In the genomic region with DNA sequence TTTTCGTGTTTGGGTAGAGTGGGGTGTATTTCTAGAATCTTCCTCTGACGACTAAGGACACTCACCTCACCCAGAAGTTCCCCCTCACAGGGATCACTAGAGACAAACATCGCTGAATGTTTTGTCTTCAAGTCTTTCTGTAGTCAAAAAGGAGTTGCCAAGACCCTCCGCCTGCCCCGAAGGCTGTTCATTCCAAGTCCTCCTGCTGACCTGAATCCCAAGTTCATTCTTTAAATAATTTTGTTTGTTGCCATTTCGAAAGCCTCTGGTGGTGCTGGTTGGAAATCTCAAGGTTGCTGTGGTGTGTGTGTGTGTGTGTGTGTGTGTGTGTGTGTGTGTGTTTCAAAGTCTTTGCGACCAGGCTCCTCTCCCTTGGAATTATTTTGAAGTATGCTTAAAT, we compare ENCODE assay signal across 25 mouse cellular contexts. TPM values are rescaled to one million over a fixed set of nuclear protein-coding genes. Genes with fewer than 3 reads are reported as not detected.
DNase-seq lines count a peak whose midpoint lies in the region; ATAC-seq lines count a peak whose summit lies in the region.
"Had no signal": no experiment of that assay in that cellular context is flagged by ENCODE, and none has a peak within 500 bp of the region (broad histone marks: within the 10 kb centered on the region; RNA-seq: fewer than 3 reads in every experiment).

No protein-coding gene starts in this region.

- H3K36me3 ChIP-seq in forebrain, embryonic 10.5 days (replicated peaks) = no peaks in the 10 kb centered on the region
- no peaks in the 10 kb centered on the region for H3K36me3 ChIP-seq in forebrain, embryonic 12.5 days (replicated peaks)
- no peaks in the 10 kb centered on the region for H3K36me3 ChIP-seq in heart, embryonic 15.5 days
- no peaks in the 10 kb centered on the region for H3K36me3 ChIP-seq in heart, embryonic 12.5 days
- no peaks in the 10 kb centered on the region for H3K36me3 ChIP-seq in embryonic facial prominence, embryonic 10.5 days (replicated peaks)
- H3K36me3 ChIP-seq: embryonic facial prominence, embryonic 13.5 days; G1E; hindbrain, embryonic 12.5 days; hindbrain, embryonic 15.5 days had no signal

- H3K9ac ChIP-seq in forebrain, embryonic 12.5 days = no peak overlapping the region
- no peak overlapping the region for H3K9ac ChIP-seq in heart, embryonic 15.5 days
- H3K9ac ChIP-seq in heart, embryonic 12.5 days = no peak overlapping the region
- H3K9ac ChIP-seq: embryonic facial prominence, embryonic 13.5 days; forebrain, postnatal 0 days; hindbrain, embryonic 12.5 days; hindbrain, embryonic 15.5 days had no signal

- no peak for ATAC-seq in forebrain, embryonic 12.5 days (ENCODE audit: low FRiP score)
- ATAC-seq in heart, embryonic 15.5 days (replicated peaks; ENCODE audit: insufficient number of reproducible peaks, insufficient read depth, low FRiP score, low read depth) = no peak
- ATAC-seq in heart, embryonic 12.5 days (ENCODE audit: insufficient number of reproducible peaks, low FRiP score) = no peak
- ATAC-seq: forebrain, embryonic 14.5 days; forebrain, postnatal 0 days; intestine, postnatal 0 days; Patski had no signal

- H3K4me3 ChIP-seq in forebrain, embryonic 10.5 days = no peak overlapping the region
- no peak overlapping the region for H3K4me3 ChIP-seq in forebrain, embryonic 12.5 days (replicated peaks)
- H3K4me3 ChIP-seq in heart, embryonic 15.5 days = no peak overlapping the region
- no peak overlapping the region for H3K4me3 ChIP-seq in heart, embryonic 12.5 days
- no peak overlapping the region for H3K4me3 ChIP-seq in embryonic facial prominence, embryonic 10.5 days
- H3K4me3 ChIP-seq: embryonic facial prominence, embryonic 13.5 days; erythroblast, embryonic 14.5 days; hindbrain, embryonic 12.5 days; hindbrain, embryonic 15.5 days had no signal

- 89% methylated on average over 7 of the region's 7 CpGs for WGBS in forebrain, embryonic 10.5 days
- WGBS in forebrain, embryonic 12.5 days = 88% methylated on average over 7 of the region's 7 CpGs
- WGBS in heart, embryonic 15.5 days = 82% methylated on average over 7 of the region's 7 CpGs
- 80% methylated on average over 7 of the region's 7 CpGs for WGBS in heart, embryonic 12.5 days
- WGBS in embryonic facial prominence, embryonic 10.5 days = 77% methylated on average over 7 of the region's 7 CpGs

- no peak for DNase-seq in forebrain, embryonic 10.5 days (ENCODE audit: extremely low spot score, low spot score)
- peak; percentile 65 for DNase-seq in ovary, adult 18-20 months (ENCODE audit: low spot score)
- no peak for DNase-seq in ovary, postnatal 14 days (ENCODE audit: low spot score)
- no peak for DNase-seq in embryonic facial prominence, embryonic 10.5 days (ENCODE audit: low spot score)
- no peak for DNase-seq in right cerebral cortex, adult 18-20 months
- DNase-seq: adrenal gland, postnatal 10 days; B cell, adult 2 months; cerebellum, adult 18-20 months; cerebellum, adult 9-10 months; cerebellum, postnatal 14 days; forebrain, postnatal 0 days; gastrocnemius, postnatal 36 days had no signal

- H3K4me1 ChIP-seq in forebrain, embryonic 10.5 days = peaks cover 9% of the 10 kb centered on the region; the same call in 1 of the 2 replicates
- H3K4me1 ChIP-seq in forebrain, embryonic 12.5 days = 0 out of 2 replicates have a peak, but pooled peaks cover 3% of the 10 kb centered on the region
- H3K4me1 ChIP-seq in heart, embryonic 15.5 days (replicated peaks) = peaks cover 4% of the 10 kb centered on the region
- H3K4me1 ChIP-seq in heart, embryonic 12.5 days (replicated peaks) = 0 out of 2 replicates have a peak, but pooled peaks cover 2% of the 10 kb centered on the region
- peaks cover 8% of the 10 kb centered on the region for H3K4me1 ChIP-seq in embryonic facial prominence, embryonic 10.5 days
- H3K4me1 ChIP-seq: embryonic facial prominence, embryonic 13.5 days; hindbrain, embryonic 12.5 days; hindbrain, embryonic 15.5 days had no signal

- no peak overlapping the region for H3K4me2 ChIP-seq in forebrain, embryonic 12.5 days
- no peak overlapping the region for H3K4me2 ChIP-seq in heart, embryonic 15.5 days
- H3K4me2 ChIP-seq in heart, embryonic 12.5 days = no peak overlapping the region
- H3K4me2 ChIP-seq: embryonic facial prominence, embryonic 13.5 days; heart, embryonic 11.5 days; hindbrain, embryonic 12.5 days; hindbrain, embryonic 15.5 days had no signal

- H3K27ac ChIP-seq in forebrain, embryonic 10.5 days = 0 out of 2 replicates have a peak overlapping the region, but pooled peaks have one; percentile 44
- H3K27ac ChIP-seq in forebrain, embryonic 12.5 days = no peak overlapping the region
- H3K27ac ChIP-seq in heart, embryonic 15.5 days = 0 out of 2 replicates have a peak overlapping the region, but pooled peaks have one; percentile 16
- no peak overlapping the region for H3K27ac ChIP-seq in heart, embryonic 12.5 days (ENCODE audit: poor library complexity, severe bottlenecking)
- 0 out of 2 replicates have a peak overlapping the region, but pooled peaks have one; percentile 24 for H3K27ac ChIP-seq in embryonic facial prominence, embryonic 10.5 days (replicated peaks)
- H3K27ac ChIP-seq: embryonic facial prominence, embryonic 13.5 days; hindbrain, embryonic 12.5 days; hindbrain, embryonic 15.5 days had no signal

- no peaks in the 10 kb centered on the region for H3K9me3 ChIP-seq in forebrain, embryonic 10.5 days
- no peaks in the 10 kb centered on the region for H3K9me3 ChIP-seq in forebrain, embryonic 12.5 days
- H3K9me3 ChIP-seq in heart, embryonic 15.5 days (replicated peaks) = no peaks in the 10 kb centered on the region
- H3K9me3 ChIP-seq in heart, embryonic 12.5 days (replicated peaks) = no peaks in the 10 kb centered on the region
- no peaks in the 10 kb centered on the region for H3K9me3 ChIP-seq in embryonic facial prominence, embryonic 10.5 days
- H3K9me3 ChIP-seq: embryonic facial prominence, embryonic 13.5 days; G1E; hindbrain, embryonic 12.5 days; hindbrain, embryonic 15.5 days had no signal

- no peaks in the 10 kb centered on the region for H3K27me3 ChIP-seq in forebrain, embryonic 10.5 days (ENCODE audit: poor library complexity, severe bottlenecking)
- no peaks in the 10 kb centered on the region for H3K27me3 ChIP-seq in forebrain, embryonic 12.5 days
- H3K27me3 ChIP-seq in heart, embryonic 15.5 days = 0 out of 2 replicates have a peak, but pooled peaks cover 5% of the 10 kb centered on the region
- H3K27me3 ChIP-seq in heart, embryonic 12.5 days (replicated peaks) = 0 out of 2 replicates have a peak, but pooled peaks cover 4% of the 10 kb centered on the region
- no peaks in the 10 kb centered on the region for H3K27me3 ChIP-seq in embryonic facial prominence, embryonic 10.5 days (replicated peaks; ENCODE audit: low read depth, poor library complexity, severe bottlenecking)
- H3K27me3 ChIP-seq: CH12.LX; embryonic facial prominence, embryonic 13.5 days; hindbrain, embryonic 12.5 days; hindbrain, embryonic 15.5 days; Patski had no signal

RNA-seq across cellular contexts. Expression of gene Nos2, which starts 13.7 kb away (rescaled TPM):
- polyA plus RNA-seq in forebrain, embryonic 10.5 days (2016; fragmentation: Nextera tagmentation; extraction: Ambion mirVana) = 0.89 and 0.93 TPM in 2 replicates
- 0.65 and 0.74 TPM in 2 replicates for polyA plus RNA-seq in forebrain, embryonic 12.5 days (2016; fragmentation: Nextera tagmentation; extraction: Ambion mirVana)
- polyA plus RNA-seq in heart, embryonic 15.5 days (2015; fragmentation: Nextera tagmentation; extraction: Ambion mirVana) = 1.6 and 2.0 TPM in 2 replicates
- 0.33 and 0.37 TPM in 2 replicates for polyA plus RNA-seq in heart, embryonic 12.5 days (2016; fragmentation: Nextera tagmentation; extraction: Ambion mirVana)
- 0.77 and 1.3 TPM in 2 replicates for polyA plus RNA-seq in embryonic facial prominence, embryonic 10.5 days (2016; fragmentation: Nextera tagmentation; extraction: Ambion mirVana)
- polyA plus RNA-seq: erythroblast, embryonic 14.5 days; G1E had no signal

RNA-seq across cellular contexts. Expression of gene Lgals9, which starts 50.4 kb away (rescaled TPM):
- polyA plus RNA-seq in forebrain, embryonic 10.5 days (2016; fragmentation: Nextera tagmentation; extraction: Ambion mirVana) = 2.0 and 2.6 TPM in 2 replicates
- polyA plus RNA-seq in forebrain, embryonic 12.5 days (2016; fragmentation: Nextera tagmentation; extraction: Ambion mirVana) = 4.8 and 5.7 TPM in 2 replicates
- 54.4 and 86.9 TPM in 2 replicates for polyA plus RNA-seq in heart, embryonic 15.5 days (2015; fragmentation: Nextera tagmentation; extraction: Ambion mirVana)
- 53.7 and 53.8 TPM in 2 replicates for polyA plus RNA-seq in heart, embryonic 12.5 days (2016; fragmentation: Nextera tagmentation; extraction: Ambion mirVana)
- polyA plus RNA-seq in embryonic facial prominence, embryonic 10.5 days (2016; fragmentation: Nextera tagmentation; extraction: Ambion mirVana) = 2.3 and 2.8 TPM in 2 replicates

Comparison
In these comparisons a context has a peak if more than half of its experiments do, and no peak if none do; other contexts are left out.
1. H3K27ac ChIP-seq: peak in forebrain, embryonic 10.5 days (single experiment), heart, embryonic 15.5 days (single experiment) and embryonic facial prominence, embryonic 10.5 days (single experiment); none in forebrain, embryonic 12.5 days (single experiment) and heart, embryonic 12.5 days (single experiment).